Mouse (Mus musculus) stomach, embryonic 14.5 days (tissue): Measurements from ENCODE around the gene Trnp1. TPM values are rescaled to one million over a fixed set of nuclear protein-coding genes. Genes with fewer than 3 reads are reported as not detected.
A peak's percentile ranks its signal among the peaks of the same experiment; 100 is the strongest.

Experiments
- ATAC-seq: fragments of 200-750 bp; cut with Nextera tagmentation; 2 replicates; pipeline ENCODE4 v1.8.0; 2017; ENCODE audit warnings: low read depth, moderate TSS enrichment; ENCODE audit not compliant: insufficient number of reproducible peaks, insufficient read depth, low FRiP score
- H3K27ac ChIP-seq: fragments of 300-500 bp; sonication (generic); 2 replicates; pipeline ENCODE4 v1.5.1; 2014; ENCODE audit warnings: mild to moderate bottlenecking, low read length, moderate library complexity, mixed read lengths
- H3K27me3 ChIP-seq: fragments of 300-500 bp; sonication (generic); 2 replicates; pipeline ENCODE4 v1.6.1; 2014; ENCODE audit warnings: low read length, control low read depth, mixed read lengths; ENCODE audit not compliant: control insufficient read depth, insufficient read depth
- H3K36me3 ChIP-seq: fragments of 300-500 bp; sonication (generic); 2 replicates; pipeline ENCODE4 v1.6.1; 2014; ENCODE audit warnings: mild to moderate bottlenecking, control low read depth, low read length, moderate library complexity, mixed read lengths; ENCODE audit not compliant: control insufficient read depth, insufficient read depth
- H3K4me1 ChIP-seq: fragments of 300-500 bp; sonication (generic); 2 replicates; pipeline ENCODE4 v1.6.1; 2014; ENCODE audit warnings: low read length, control low read depth, mixed read lengths; ENCODE audit not compliant: control insufficient read depth, insufficient read depth
- H3K4me2 ChIP-seq: fragments of 300-500 bp; sonication (generic); replicated peaks from 2 replicates; pipeline ENCODE4 v1.6.1; 2014; ENCODE audit warnings: low read depth, low read length, control low read depth
- H3K4me3 ChIP-seq: fragments of 300-500 bp; sonication (generic); 2 replicates; pipeline ENCODE4 v1.5.1; 2014; ENCODE audit warnings: low read depth, low read length, control low read depth
- H3K9ac ChIP-seq: fragments of 300-500 bp; sonication (generic); replicated peaks from 2 replicates; pipeline ENCODE4 v1.6.1; 2014; ENCODE audit warnings: low read depth, mild to moderate bottlenecking, control low read depth, low read length, moderate library complexity, mixed read lengths
- H3K9me3 ChIP-seq: fragments of 300-500 bp; sonication (generic); 2 replicates; pipeline ENCODE4 v1.6.1; 2016; ENCODE audit warnings: low read depth, low read length, control low read depth; ENCODE audit not compliant: control insufficient read depth
- WGBS: fragments of 180-500 bp; shearing (Covaris S2); extraction: QIAGEN DNeasy Blood & Tissue Kit; methylation state at CpG from one replicate; pipeline ENCODE4 v1.1.7; 2014; 5-methylcytosine and 5-hydroxymethylcytosine counted together
- polyA plus RNA-seq: library from polyadenylated mRNA; unstranded; fragments of >200 nt; fragmentation: Nextera tagmentation; extraction: Ambion mirVana; gene quantifications from 2 replicates; pipeline ENCODE4 v1.2.1, GENCODE M21; 2014

The Trnp1 gene
- polyA plus RNA-seq, 1 experiment from 2014 or later = 2.5 TPM

DNA sequence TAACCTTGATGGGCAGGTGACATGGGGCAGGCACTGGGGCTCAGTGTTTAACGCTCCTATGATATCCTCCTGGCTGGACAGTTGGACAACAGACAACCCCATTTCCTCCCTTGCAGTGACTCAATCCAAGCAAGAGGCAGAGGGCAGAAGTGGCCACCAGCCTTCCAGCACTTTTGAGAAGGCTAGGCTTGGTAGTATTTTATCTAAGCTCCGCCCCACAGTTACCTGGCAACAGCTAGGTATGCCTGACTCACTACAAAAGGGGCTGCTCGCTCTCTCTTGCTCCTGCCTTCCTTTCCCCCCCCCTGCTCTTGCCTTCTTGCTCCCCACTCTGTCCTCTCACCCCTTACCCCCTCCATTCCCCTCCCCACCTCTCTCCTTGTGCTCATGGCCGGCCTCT, 37.0 kb downstream of the Trnp1 start:
- no peak overlapping the region for H3K4me2 ChIP-seq
- no peak overlapping the region for H3K27ac ChIP-seq
- WGBS = 66% methylated on average over 4 of the region's 4 CpGs
- no peak overlapping the region for H3K4me3 ChIP-seq
- ATAC-seq = 0 out of 2 replicates have a peak, but pooled peaks have one; percentile 30
- no peaks in the 10 kb centered on the region for H3K9me3 ChIP-seq
- H3K9ac ChIP-seq = no peak overlapping the region
- no peaks in the 10 kb centered on the region for H3K4me1 ChIP-seq
- H3K36me3 ChIP-seq = no peaks in the 10 kb centered on the region
- no peaks in the 10 kb centered on the region for H3K27me3 ChIP-seq

DNA sequence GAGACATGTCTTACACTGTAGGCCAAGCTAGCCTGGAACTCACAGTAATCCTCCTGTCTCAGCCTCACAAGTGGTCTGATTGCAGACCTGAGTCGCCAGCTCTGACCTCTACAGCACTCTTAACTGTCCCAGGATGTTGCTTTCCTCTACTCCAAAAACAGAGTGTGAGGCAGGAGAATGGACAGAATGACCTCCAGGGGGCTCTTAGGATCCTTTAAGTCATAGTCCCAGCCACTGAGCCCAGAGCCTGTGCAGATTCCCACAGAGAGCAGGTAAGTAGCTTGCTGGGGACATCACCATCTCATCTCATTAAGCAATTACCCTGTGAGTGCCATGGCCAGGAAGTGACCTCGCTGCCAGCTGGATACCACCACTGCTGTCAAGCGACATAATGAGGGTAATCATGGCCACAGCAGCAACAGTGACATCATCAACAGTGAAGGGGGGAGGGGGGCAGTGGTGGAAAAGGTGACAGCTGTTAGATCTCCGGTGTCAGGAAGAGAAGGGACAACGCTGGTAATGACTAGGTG, 37.5 kb downstream of the Trnp1 start:
- Histone ChIP-seq H3K4me1 (no peaks in the 10 kb centered on the region), H3K27ac (no peak overlapping the region), H3K4me3 (no peak overlapping the region), H3K36me3 (no peaks in the 10 kb centered on the region), H3K9ac (no peak overlapping the region), H3K9me3 (no peaks in the 10 kb centered on the region), H3K27me3 (no peaks in the 10 kb centered on the region), H3K4me2 (no peak overlapping the region)
- no peak for ATAC-seq
- 55% methylated on average over 5 of the region's 5 CpGs for WGBS

DNA sequence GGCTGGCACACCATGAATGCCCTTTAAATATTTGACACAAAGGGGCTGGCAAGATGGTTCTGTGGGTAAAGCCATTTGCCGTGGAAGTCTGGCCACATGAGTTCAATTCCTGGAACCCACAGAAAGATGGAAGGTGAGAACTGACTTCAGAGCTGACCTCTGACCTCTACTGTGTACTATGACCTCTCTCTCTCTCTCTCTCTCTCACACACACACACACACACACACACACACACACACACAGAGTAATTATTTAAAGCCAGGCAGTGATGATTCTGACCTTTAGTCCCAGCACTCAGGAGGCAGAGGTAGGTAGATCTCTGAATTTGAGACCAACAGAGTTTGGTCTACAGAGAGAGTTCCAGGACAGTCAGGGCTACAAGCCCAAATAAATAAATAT, 38.3 kb downstream of the Trnp1 start:
- 78% methylated on average over 1 of the region's 1 CpGs for WGBS
- H3K4me3 ChIP-seq = no peak overlapping the region
- H3K36me3 ChIP-seq = no peaks in the 10 kb centered on the region
- no peaks in the 10 kb centered on the region for H3K4me1 ChIP-seq
- H3K9me3 ChIP-seq = no peaks in the 10 kb centered on the region
- H3K4me2 ChIP-seq = no peak overlapping the region
- no peaks in the 10 kb centered on the region for H3K27me3 ChIP-seq
- no peak overlapping the region for H3K27ac ChIP-seq
- no peak overlapping the region for H3K9ac ChIP-seq
- no peak for ATAC-seq

DNA sequence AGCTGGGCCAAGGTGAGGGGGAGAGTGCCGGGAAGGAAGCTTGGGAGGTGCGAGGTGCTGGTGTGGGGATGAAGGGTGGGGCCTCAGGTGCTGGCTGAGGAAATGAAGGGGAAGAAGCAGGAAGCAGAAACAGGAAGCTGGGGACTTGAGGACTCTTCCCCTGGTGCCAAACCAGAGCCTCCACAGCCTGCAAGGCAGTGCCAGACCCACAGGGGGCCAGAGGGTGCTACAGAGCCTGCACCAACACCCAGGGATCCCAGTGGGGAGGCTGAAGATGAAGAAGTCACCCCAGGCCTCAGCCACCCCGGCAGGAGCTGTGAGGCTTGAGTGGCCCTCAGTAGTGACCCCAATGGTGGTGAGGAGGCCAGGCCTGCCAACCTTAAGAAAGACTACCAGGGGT, 40.3 kb downstream of the Trnp1 start:
- no peak overlapping the region for H3K4me3 ChIP-seq
- no peak overlapping the region for H3K27ac ChIP-seq
- WGBS = 68% methylated on average over 3 of the region's 3 CpGs
- no peak for ATAC-seq
- H3K27me3 ChIP-seq = no peaks in the 10 kb centered on the region
- H3K4me2 ChIP-seq = no peak overlapping the region
- H3K36me3 ChIP-seq = no peaks in the 10 kb centered on the region
- H3K9me3 ChIP-seq = no peaks in the 10 kb centered on the region
- no peak overlapping the region for H3K9ac ChIP-seq
- no peaks in the 10 kb centered on the region for H3K4me1 ChIP-seq

DNA sequence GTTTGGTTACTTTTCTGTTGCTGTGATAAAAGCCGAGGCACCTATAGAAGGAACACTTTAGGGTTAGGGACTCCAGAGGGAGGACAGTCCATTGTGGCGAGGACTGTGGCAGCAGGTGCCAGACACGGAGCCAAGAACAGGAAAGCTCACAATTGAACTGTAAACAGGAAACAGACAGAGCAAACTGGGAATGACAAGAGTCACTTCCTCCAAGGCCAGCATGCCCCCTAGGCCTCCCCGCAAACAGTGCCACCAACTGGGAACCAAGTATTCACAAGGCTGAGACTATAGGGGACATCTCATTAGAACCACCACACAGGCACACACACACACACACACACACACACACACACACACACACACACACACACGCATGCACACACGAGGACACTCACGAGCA, 45.9 kb downstream of the Trnp1 start:
- Histone ChIP-seq H3K27me3 (no peaks in the 10 kb centered on the region), H3K9me3 (no peaks in the 10 kb centered on the region), H3K4me1 (peaks cover 6% of the 10 kb centered on the region; the same call in 1 of the 2 replicates), H3K36me3 (no peaks in the 10 kb centered on the region), H3K9ac (no peak overlapping the region), H3K4me2 (no peak overlapping the region), H3K4me3 (no peak overlapping the region), H3K27ac (no peak overlapping the region)
- 68% methylated on average over 7 of the region's 7 CpGs for WGBS
- ATAC-seq = no peak

DNA sequence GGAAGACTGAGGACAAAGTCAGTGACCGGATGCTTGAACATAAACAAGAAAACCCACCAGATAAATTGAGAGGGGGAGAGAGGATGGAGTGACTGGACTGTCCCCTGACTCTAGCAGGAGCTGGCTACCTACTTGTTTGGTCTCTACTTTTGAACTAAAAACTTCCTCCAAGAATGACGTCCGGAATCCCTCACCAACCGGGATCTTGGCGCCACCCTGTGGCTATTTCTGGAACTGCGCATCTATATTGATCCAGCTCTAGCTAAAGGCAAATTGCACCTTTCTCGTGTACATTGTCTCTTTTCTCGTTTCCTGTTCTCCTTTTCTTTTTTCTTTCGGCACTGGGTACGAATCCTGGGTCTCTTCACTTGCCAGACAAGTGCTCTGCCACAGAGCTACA, 46.8 kb downstream of the Trnp1 start:
- WGBS = 8% methylated on average over 10 of the region's 10 CpGs
- Histone ChIP-seq H3K36me3 (no peaks in the 10 kb centered on the region), H3K4me1 (peaks cover 6% of the 10 kb centered on the region; the same call in 1 of the 2 replicates), H3K27me3 (no peaks in the 10 kb centered on the region), H3K4me2 (no peak overlapping the region), H3K4me3 (no peak overlapping the region), H3K9ac (no peak overlapping the region), H3K27ac (no peak overlapping the region), H3K9me3 (no peaks in the 10 kb centered on the region)
- ATAC-seq = no peak

DNA sequence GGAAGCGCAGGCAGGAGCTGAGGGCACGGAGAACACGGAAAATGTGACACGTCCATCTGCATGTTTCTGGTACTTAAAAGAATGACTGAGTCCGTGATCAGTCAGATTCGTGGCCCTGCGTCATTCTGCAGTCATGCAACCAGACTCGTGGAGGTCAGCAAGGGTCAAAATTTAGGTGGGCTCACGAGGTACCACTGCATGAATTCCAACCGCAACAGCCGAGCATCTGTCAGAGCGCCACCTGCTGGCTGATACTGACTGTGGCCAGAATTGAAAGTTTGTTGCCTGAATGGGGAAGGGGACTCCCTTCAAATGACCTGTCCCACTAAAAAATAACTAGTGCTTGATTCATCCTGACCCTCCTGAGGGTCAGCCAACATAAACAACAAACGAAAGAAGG, 48.6 kb downstream of the Trnp1 start:
- Histone ChIP-seq H3K4me2 (no peak overlapping the region), H3K9me3 (no peaks in the 10 kb centered on the region), H3K9ac (no peak overlapping the region), H3K4me3 (no peak overlapping the region), H3K4me1 (peaks cover 6% of the 10 kb centered on the region; the same call in 1 of the 2 replicates), H3K27me3 (no peaks in the 10 kb centered on the region), H3K36me3 (no peaks in the 10 kb centered on the region), H3K27ac (peak overlapping the region; percentile 62; the same call in 1 of the 2 replicates)
- WGBS = 17% methylated on average over 13 of the region's 13 CpGs
- ATAC-seq = no peak

DNA sequence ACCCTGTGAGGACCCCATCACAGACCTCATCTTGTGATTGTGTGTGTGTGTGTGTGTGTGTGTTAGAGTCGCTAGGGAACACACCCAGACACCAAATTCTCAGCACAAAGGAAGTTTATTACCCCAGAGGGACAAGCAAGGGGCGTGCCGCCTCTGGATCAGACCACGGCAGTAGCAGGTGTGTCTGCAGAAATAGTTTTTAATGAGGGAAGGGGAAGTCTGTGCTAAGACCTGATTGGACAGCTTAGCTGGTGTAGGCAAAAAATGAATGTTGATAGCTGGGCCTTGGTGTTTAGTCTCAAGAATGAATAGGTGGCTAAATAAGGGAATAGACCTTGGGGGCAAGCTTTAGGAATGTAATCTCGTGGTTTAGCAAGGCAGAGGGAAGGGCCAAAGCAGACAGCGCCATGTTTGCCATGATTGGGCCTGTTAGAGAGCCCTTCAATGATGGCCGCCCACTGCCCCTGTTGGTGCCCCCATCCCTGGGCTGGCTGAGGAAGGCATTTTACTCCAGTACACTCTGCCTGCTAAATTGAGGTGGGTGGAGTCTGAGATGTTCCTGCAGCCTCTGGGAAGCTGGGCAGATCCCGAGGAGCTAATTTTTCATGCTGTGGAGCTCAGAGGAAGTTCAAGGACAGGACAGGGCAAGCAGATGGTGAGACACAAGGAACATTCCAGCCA, 49.5 kb downstream of the Trnp1 start:
- no peaks in the 10 kb centered on the region for H3K36me3 ChIP-seq
- peak; percentile 59; the same call in 1 of the 2 replicates for ATAC-seq
- 59% methylated on average over 8 of the region's 8 CpGs for WGBS
- H3K4me3 ChIP-seq = no peak overlapping the region
- H3K4me1 ChIP-seq = peaks cover 6% of the 10 kb centered on the region; the same call in 1 of the 2 replicates
- peak overlapping the region; percentile 62; the same call in 1 of the 2 replicates for H3K27ac ChIP-seq
- H3K9ac ChIP-seq = no peak overlapping the region
- no peaks in the 10 kb centered on the region for H3K27me3 ChIP-seq
- H3K9me3 ChIP-seq = no peaks in the 10 kb centered on the region
- no peak overlapping the region for H3K4me2 ChIP-seq
